Mouse (Mus musculus) ES-E14 (cell line): ENCODE data around the gene Olfr1256. TPM values are rescaled to one million over a fixed set of nuclear protein-coding genes. Genes with fewer than 3 reads are reported as not detected.

Source experiments
- DNase-seq: peaks from one replicate; pipeline ENCODE4 v3.0.0-alpha.2; 2013; ENCODE audit warnings: low read depth, low spot score
- H3K27ac ChIP-seq: 2 replicates; pipeline ENCODE4 v1.5.1; 2012; ENCODE audit warnings: low read depth, mild to moderate bottlenecking, low read length, moderate library complexity, mixed read lengths; ENCODE audit not compliant: poor library complexity, insufficient read depth, severe bottlenecking
- H3K36me3 ChIP-seq: 2 replicates; pipeline ENCODE4 v1.6.1; 2012; ENCODE audit warnings: mild to moderate bottlenecking, low read length, moderate library complexity, mixed read lengths; ENCODE audit not compliant: control insufficient read depth, poor library complexity, insufficient read depth, severe bottlenecking
- H3K4me1 ChIP-seq, 2 experiments: fragments of 150-350 bp in 1 of 2; sonication (generic) in 1 of 2; 2 replicates each; pipeline ENCODE4 v1.6.1; 2012; ENCODE audit warnings: low read length in 2 of 2, mild to moderate bottlenecking in 1 of 2, mixed read lengths in 1 of 2; ENCODE audit not compliant: control insufficient read depth in 2 of 2, insufficient read depth in 2 of 2, poor library complexity in 1 of 2
- H3K4me3 ChIP-seq, 2 experiments: fragments of 150-350 bp in 1 of 2; sonication (generic) in 1 of 2; 2 replicates each; pipeline ENCODE4 v1.5.1; 2012; ENCODE audit warnings: low read length in 2 of 2, low read depth in 1 of 2, mild to moderate bottlenecking in 1 of 2, mixed read lengths in 1 of 2; ENCODE audit not compliant: insufficient read depth in 1 of 2, poor library complexity in 1 of 2, severe bottlenecking in 1 of 2
- H3K9ac ChIP-seq: 2 replicates; pipeline ENCODE4 v1.6.1; 2012; ENCODE audit warnings: low read depth, mild to moderate bottlenecking, low read length, mixed read lengths; ENCODE audit not compliant: poor library complexity, insufficient read depth, severe bottlenecking
- H3K9me3 ChIP-seq: fragments of 150-350 bp; sonication (generic); 2 replicates; pipeline ENCODE4 v1.6.1; 2012; ENCODE audit warnings: low read depth, mild to moderate bottlenecking, low read length; ENCODE audit not compliant: control insufficient read depth, insufficient read depth
- CHD2 ChIP-seq: IDR thresholded peaks from 2 replicates; pipeline ENCODE4 v1.6.1; 2014; ENCODE audit warnings: mild to moderate bottlenecking, low read depth, low read length, inconsistent platforms
- HCFC1 ChIP-seq: IDR thresholded peaks from 2 replicates; pipeline ENCODE4 v1.6.1; 2012; ENCODE audit warnings: low read length, inconsistent platforms, borderline replicate concordance; ENCODE audit not compliant: insufficient read depth
- MAFK ChIP-seq: IDR thresholded peaks from 2 replicates; pipeline ENCODE4 v1.6.1; 2014; ENCODE audit warnings: mild to moderate bottlenecking, low read depth, low read length, inconsistent platforms; ENCODE audit not compliant: insufficient read depth
- ZC3H11A ChIP-seq: IDR thresholded peaks from 2 replicates; pipeline ENCODE4 v1.6.1; 2012; ENCODE audit warnings: low read depth, mild to moderate bottlenecking, inconsistent platforms, low read length, borderline replicate concordance
- ZNF384 ChIP-seq: IDR thresholded peaks from 2 replicates; pipeline ENCODE4 v1.6.1; 2012; ENCODE audit warnings: low read depth, low read length, inconsistent platforms
- in situ Hi-C, 2 experiments: fragments of 600-800 bp; cut with MboI; formaldehyde crosslinking; loops; one replicate each; pipeline ENCODE4 v1.15.1; 2025; ENCODE audit warnings: low sequenced_read_pairs in 2 of 2, inconsistent platforms in 1 of 2; ENCODE audit not compliant: unreplicated experiment in 2 of 2
- total RNA-seq: library from RNA; depleted of rRNA; stranded (reverse); fragments of 300-350 nt; gene quantifications from 2 replicates; pipeline ENCODE4 v1.2.3, GENCODE M21; 2012; rRNA removed

Gene Olfr1256
- total RNA-seq = not detected in 2 replicates

DNA sequence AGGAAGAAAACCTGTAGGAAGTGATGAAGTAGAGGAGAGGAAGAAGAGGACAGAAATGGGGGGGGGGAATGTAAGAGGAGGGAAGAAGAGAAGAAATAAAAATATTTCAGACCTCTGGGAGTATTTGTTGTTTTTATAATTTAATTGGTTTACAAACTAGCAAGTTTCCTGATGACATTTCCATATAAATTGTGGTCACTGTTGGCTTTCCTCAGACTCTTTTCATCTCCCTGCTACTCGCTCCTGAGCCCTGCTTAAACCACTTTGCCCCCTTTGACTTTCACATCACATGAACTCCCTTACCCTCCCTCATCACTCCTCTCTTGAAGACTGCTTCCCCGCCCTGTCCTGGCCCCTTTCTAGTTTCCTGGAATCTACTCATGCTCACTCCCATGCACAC lies at the start of gene Olfr1256:
Gene Olfr1256, minus strand, starts transcription at position 101 of the 400 bp plus-strand sequence.
- no peaks in the 10 kb centered on the region for H3K9me3 ChIP-seq
- no peak within 1 kb of the TSS for H3K9ac ChIP-seq
- H3K4me3 ChIP-seq = no peak within 1 kb of the TSS
- DNase-seq = no peak
- in situ Hi-C loops = no loop called here
- TF ChIP-seq MAFK (no peak), ZC3H11A (no peak), HCFC1 (no peak)
- H3K27ac ChIP-seq = no peak within 1 kb of the TSS
- no peaks in the 10 kb centered on the region for H3K4me1 ChIP-seq
- H3K36me3 ChIP-seq = no peaks in the 10 kb centered on the region

DNA sequence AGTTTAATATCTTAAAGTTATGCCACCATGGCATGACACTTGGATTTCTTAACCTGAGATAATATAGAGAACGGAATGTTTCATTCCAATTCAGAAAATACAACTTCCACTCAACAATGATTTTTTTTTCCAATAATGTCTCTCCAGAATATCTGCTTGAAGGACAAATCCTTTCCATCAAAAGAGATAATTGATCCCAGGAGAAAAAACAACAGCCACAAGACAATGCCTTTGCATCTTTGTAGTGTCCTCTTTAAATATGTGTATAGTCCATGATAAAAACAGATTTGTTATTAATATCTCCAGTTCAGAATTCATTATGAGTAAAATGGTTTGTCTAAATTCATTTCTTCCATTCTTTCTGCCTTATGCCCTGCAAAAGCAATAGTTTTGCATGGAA lies 36.8 kb upstream of the Olfr1256 start, which contains the start of gene Olfr1257:
Gene Olfr1257, plus strand, starts transcription at position 301 of the 400 bp plus-strand sequence.
- H3K9me3 ChIP-seq = peaks cover 4% of the 10 kb centered on the region; the same call in 1 of the 2 replicates
- no peak for DNase-seq
- no peaks in the 10 kb centered on the region for H3K4me1 ChIP-seq
- no peak within 1 kb of the TSS for H3K27ac ChIP-seq
- H3K4me3 ChIP-seq = no peak within 1 kb of the TSS
- H3K9ac ChIP-seq = no peak within 1 kb of the TSS
- TF ChIP-seq CHD2 (no peak), ZC3H11A (no peak), ZNF384 (no peak), HCFC1 (no peak), MAFK (no peak)
- H3K36me3 ChIP-seq = no peaks in the 10 kb centered on the region
- in situ Hi-C loops = no loop called here

DNA sequence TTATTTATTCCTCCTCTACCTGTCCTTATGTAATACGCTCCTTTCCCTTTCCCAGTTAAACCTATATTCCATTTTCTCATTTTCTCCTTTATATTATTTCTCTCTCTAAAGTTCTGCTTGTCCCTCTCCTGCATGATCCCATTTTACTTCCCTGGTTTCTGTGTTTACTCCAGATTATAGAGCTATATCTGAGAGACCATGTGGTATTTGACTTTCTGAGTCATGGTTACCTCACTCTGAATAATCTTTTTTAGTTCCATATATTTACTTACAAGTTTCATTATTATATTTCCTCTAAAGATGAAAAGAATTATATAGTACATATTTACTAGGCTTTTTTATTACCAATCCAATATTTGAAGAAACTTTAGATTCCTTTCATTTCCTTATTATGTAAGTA lies 7.9 kb upstream of the Olfr1256 start:
- no peak overlapping the region for H3K27ac ChIP-seq
- TF ChIP-seq CHD2 (no peak), ZNF384 (no peak), MAFK (no peak), ZC3H11A (no peak), HCFC1 (no peak)
- no peaks in the 10 kb centered on the region for H3K36me3 ChIP-seq
- no peak overlapping the region for H3K9ac ChIP-seq
- H3K4me3 ChIP-seq = no peak overlapping the region
- no peaks in the 10 kb centered on the region for H3K4me1 ChIP-seq
- DNase-seq = no peak
- in situ Hi-C loops = no loop called here
- no peaks in the 10 kb centered on the region for H3K9me3 ChIP-seq

DNA sequence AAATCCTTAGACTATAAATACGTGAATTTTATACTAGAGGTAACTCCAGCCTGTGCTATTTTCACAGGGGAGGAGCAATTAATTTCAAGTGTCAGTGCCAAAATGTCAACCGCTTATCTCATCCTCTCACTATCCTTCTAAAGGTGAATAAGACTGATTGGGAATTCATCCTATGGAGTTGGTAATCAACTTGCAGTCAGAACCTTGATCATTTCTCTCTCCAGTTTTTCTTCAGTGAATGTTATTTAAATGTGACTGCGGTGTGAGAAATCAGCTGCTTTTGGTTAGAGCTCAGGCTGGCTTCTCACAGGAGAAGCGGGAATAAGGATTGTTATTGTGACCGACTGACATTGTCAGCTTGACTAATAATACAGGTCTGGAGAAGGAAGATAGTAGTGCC lies 6.8 kb upstream of the Olfr1256 start, which contains the start of gene Olfr48:
Gene Olfr48, minus strand, starts transcription at position 101 of the 400 bp plus-strand sequence.
- Histone ChIP-seq H3K27ac (no peak within 1 kb of the TSS), H3K4me3 (no peak within 1 kb of the TSS), H3K9me3 (no peaks in the 10 kb centered on the region), H3K9ac (no peak within 1 kb of the TSS), H3K36me3 (no peaks in the 10 kb centered on the region), H3K4me1 (no peaks in the 10 kb centered on the region)
- no peak for DNase-seq
- TF ChIP-seq HCFC1 (no peak), CHD2 (no peak), MAFK (no peak), ZC3H11A (no peak), ZNF384 (no peak)
- in situ Hi-C loops = no loop called here

DNA sequence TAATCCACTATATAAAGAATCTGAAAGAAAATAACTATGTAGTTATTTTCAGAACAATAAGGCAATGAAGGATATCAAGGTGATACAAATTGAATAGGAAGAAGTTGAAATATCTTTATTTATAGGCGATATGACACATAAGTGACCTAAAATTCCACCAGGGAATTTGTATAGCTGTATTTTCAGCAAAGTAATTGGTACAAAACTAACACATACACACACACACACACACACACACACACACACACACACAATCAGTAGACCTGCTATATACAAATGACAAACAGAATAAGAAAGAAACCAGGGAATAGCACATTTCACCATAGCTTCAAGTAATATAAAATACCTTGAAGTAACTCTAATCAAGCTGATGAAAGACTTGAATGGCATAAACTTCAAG lies 21.1 kb downstream of the Olfr1256 start:
- Histone ChIP-seq H3K4me3 (no peak overlapping the region), H3K9ac (no peak overlapping the region), H3K27ac (no peak overlapping the region), H3K36me3 (no peaks in the 10 kb centered on the region), H3K4me1 (no peaks in the 10 kb centered on the region), H3K9me3 (no peaks in the 10 kb centered on the region)
- in situ Hi-C loops = no loop called here
- DNase-seq = no peak
- TF ChIP-seq CHD2 = no peak
- no peak for TF ChIP-seq ZC3H11A
- no peak for TF ChIP-seq HCFC1
- no peak for TF ChIP-seq ZNF384
- TF ChIP-seq MAFK = no peak
